Mouse (Mus musculus) midbrain, embryonic 11.5 days (tissue): ENCODE results near the gene Amigo3. TPM values are rescaled to one million over a fixed set of nuclear protein-coding genes. Genes with fewer than 3 reads are reported as not detected.
"Not testable (repeated sequence)": the region's sequence is repeated elsewhere in the genome, so short reads cannot be mapped to it uniquely, and the experiment has no call there.

Source experiments
- ATAC-seq: fragments of 200-750 bp; cut with Nextera tagmentation; 2 replicates; pipeline ENCODE4 v1.8.0; 2017; ENCODE audit warnings: moderate TSS enrichment, moderate library complexity; ENCODE audit not compliant: low FRiP score
- DNase-seq: peaks from one replicate; pipeline ENCODE4 v3.0.0; 2015; ENCODE audit warnings: low spot score; ENCODE audit errors: missing footprints
- H3K27ac ChIP-seq: fragments of 300-500 bp; sonication (generic); 2 replicates; pipeline ENCODE4 v1.5.1; 2014; ENCODE audit warnings: low read depth, low read length
- H3K27me3 ChIP-seq: fragments of 300-500 bp; sonication (generic); 2 replicates; pipeline ENCODE4 v1.6.1; 2014; ENCODE audit warnings: mild to moderate bottlenecking, low read length, moderate library complexity, mixed read lengths; ENCODE audit not compliant: control insufficient read depth, insufficient read depth
- H3K36me3 ChIP-seq: fragments of 300-500 bp; sonication (generic); 2 replicates; pipeline ENCODE4 v1.6.1; 2014; ENCODE audit warnings: mild to moderate bottlenecking, low read length, moderate library complexity, mixed read lengths; ENCODE audit not compliant: control insufficient read depth, insufficient read depth
- H3K4me1 ChIP-seq: fragments of 300-500 bp; sonication (generic); 2 replicates; pipeline ENCODE4 v1.6.1; 2014; ENCODE audit warnings: low read length; ENCODE audit not compliant: control insufficient read depth, insufficient read depth
- H3K4me2 ChIP-seq: fragments of 300-500 bp; sonication (generic); 2 replicates; pipeline ENCODE4 v1.6.1; 2014; ENCODE audit warnings: mild to moderate bottlenecking, moderate library complexity
- H3K4me3 ChIP-seq: fragments of 300-500 bp; sonication (generic); 2 replicates; pipeline ENCODE4 v1.5.1; 2014; ENCODE audit warnings: low read depth, low read length
- H3K9ac ChIP-seq: fragments of 300-500 bp; sonication (generic); 2 replicates; pipeline ENCODE4 v1.6.1; 2014; ENCODE audit warnings: low read length
- H3K9me3 ChIP-seq: fragments of 300-500 bp; sonication (generic); 2 replicates; pipeline ENCODE4 v1.6.1; 2016; ENCODE audit warnings: low read length; ENCODE audit not compliant: control insufficient read depth
- whole genome bisulfite sequencing: fragments of 180-500 bp; shearing (Covaris S2); extraction: QIAGEN DNeasy Blood & Tissue Kit; methylation state at CpG from one replicate; pipeline ENCODE4 v1.1.7; 2014; 5-methylcytosine and 5-hydroxymethylcytosine counted together
- polyA plus RNA-seq: library from polyadenylated mRNA; unstranded; fragments of >200 nt; fragmentation: Nextera tagmentation; extraction: Ambion mirVana; gene quantifications from 2 replicates; pipeline ENCODE4 v1.2.1, GENCODE M21; 2014

Amigo3 gene
- polyA plus RNA-seq = 1.5 and 2.0 TPM in 2 replicates

DNA sequence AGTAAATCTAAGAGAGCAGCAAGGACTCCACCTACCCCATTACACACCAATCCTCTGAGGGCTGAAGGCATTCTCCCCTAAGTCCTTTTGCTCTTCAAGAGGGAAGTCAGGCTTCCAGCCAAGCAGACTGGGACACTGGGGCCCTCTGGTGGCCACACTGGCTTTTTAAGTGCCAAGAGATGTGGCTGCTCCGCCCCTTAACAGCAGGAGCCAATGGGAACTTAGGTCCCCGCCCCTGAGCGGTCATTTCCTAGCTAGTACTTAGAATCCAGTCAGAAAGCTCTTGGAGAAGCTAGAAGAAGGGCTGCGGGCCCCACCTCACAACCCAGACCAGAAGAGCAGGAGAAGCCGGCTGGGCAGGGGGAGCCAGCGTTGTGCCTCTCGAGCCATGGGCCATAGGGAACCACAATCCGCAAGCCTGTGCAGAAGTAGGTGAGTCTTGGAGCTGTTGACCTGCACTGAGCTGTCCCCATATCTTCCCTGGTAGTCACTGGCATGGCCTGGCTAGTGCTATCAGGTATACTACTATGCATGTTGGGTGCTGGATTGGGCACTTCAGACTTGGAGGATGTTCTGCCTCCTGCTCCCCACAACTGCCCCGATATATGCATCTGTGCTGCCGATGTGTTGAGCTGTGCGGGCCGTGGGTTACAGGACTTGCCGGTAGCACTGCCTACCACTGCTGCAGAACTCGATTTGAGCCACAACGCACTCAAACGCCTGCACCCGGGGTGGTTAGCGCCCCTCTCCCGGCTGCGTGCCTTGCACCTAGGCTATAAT lies at the start of gene Amigo3:
Amigo3 (plus strand) TSS at position 275 of the 780 bp plus-strand sequence.
- DNase-seq (peak; percentile 99), ATAC-seq (peak; percentile 33; the same call in 1 of the 2 replicates)

DNA sequence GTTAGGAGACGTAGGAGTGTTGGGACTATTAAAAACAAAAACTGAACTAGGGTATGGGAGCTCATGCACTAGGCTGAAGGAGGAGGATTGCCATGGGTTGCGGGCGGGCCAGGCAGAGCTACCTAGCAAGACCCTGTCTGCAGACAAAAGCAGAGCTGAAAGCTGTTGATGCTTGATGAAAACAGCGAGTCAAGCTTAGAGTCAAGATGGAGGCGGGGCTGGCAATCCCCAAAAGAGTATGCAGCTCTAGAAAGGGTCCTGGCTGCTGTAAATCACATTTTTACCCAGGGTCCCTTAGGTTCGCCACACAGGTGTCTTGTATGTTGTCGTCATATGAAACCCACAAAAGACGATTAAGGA lies 49.4 kb upstream of the Amigo3 start:
- peak overlapping the region; percentile 81 for H3K4me2 ChIP-seq
- no peak overlapping the region for H3K27ac ChIP-seq
- no peaks in the 10 kb centered on the region for H3K36me3 ChIP-seq
- no peak for ATAC-seq
- H3K4me1 ChIP-seq = peaks cover 9% of the 10 kb centered on the region
- peak overlapping the region; percentile 75 for H3K4me3 ChIP-seq
- no peaks in the 10 kb centered on the region for H3K27me3 ChIP-seq
- WGBS = 25% methylated on average over 8 of the region's 8 CpGs
- H3K9ac ChIP-seq = peak overlapping the region; percentile 93
- DNase-seq = no peak
- H3K9me3 ChIP-seq = no peaks in the 10 kb centered on the region

More for the DNA sequence above, at the start of gene Amigo3:
- WGBS = 56% methylated on average over 20 of the region's 20 CpGs
- Histone ChIP-seq H3K9ac (no peak within 1 kb of the TSS), H3K4me2 (peak within 1 kb of the TSS; percentile 34; the same call in 1 of the 2 replicates), H3K4me3 (no peak within 1 kb of the TSS), H3K9me3 (no peaks in the 10 kb centered on the region), H3K27me3 (no peaks in the 10 kb centered on the region), H3K36me3 (peaks cover 8% of the 10 kb centered on the region; the same call in 1 of the 2 replicates), H3K4me1 (peaks cover 14% of the 10 kb centered on the region), H3K27ac (no peak within 1 kb of the TSS)

- no peak overlapping the region for H3K4me3 ChIP-seq
- H3K9me3 ChIP-seq = no peaks in the 10 kb centered on the region
- peaks cover 3% of the 10 kb centered on the region; the same call in 1 of the 2 replicates for H3K36me3 ChIP-seq
- DNase-seq (no peak), ATAC-seq (no peak)
- 91% methylated on average over 5 of the region's 5 CpGs for WGBS
- H3K27ac ChIP-seq = no peak overlapping the region
- no peaks in the 10 kb centered on the region for H3K27me3 ChIP-seq
- no peak overlapping the region for H3K4me2 ChIP-seq
- peaks cover 9% of the 10 kb centered on the region for H3K4me1 ChIP-seq
- H3K9ac ChIP-seq = no peak overlapping the region
These were observed 44.9 kb upstream of the Amigo3 start for GRCm38 (mm10) chr9:108008041-108008440.

- Histone ChIP-seq H3K4me2 (no peak overlapping the region), H3K9me3 (no peaks in the 10 kb centered on the region), H3K36me3 (peaks cover 4% of the 10 kb centered on the region; the same call in 1 of the 2 replicates), H3K4me3 (no peak overlapping the region), H3K4me1 (no peaks in the 10 kb centered on the region), H3K9ac (no peak overlapping the region), H3K27ac (no peak overlapping the region), H3K27me3 (no peaks in the 10 kb centered on the region)
- ATAC-seq (no peak), DNase-seq (no peak)
These were observed 42.6 kb upstream of the Amigo3 start for GRCm38 (mm10) chr9:108010385-108010784.

DNA sequence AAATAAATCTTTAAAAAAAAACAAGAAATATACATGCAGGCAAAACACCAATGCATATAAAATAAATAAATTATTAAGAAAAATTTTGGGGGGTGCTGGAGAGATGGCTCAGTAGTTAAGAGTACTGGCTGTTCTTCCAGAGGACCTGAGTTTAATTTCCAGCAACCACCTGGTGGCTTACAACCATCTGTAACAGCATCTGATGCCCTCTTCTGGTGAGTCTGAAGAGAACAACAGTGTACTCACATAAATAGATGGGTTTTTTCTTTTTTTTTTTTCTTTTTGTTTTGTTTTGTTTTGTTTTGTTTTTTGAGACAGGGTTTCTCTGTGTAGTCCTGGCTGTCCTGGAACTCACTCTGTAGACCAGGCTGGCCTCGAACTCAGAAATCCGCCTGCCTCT lies 39.4 kb upstream of the Amigo3 start:
- 94% methylated on average over 2 of the region's 2 CpGs for WGBS

DNA sequence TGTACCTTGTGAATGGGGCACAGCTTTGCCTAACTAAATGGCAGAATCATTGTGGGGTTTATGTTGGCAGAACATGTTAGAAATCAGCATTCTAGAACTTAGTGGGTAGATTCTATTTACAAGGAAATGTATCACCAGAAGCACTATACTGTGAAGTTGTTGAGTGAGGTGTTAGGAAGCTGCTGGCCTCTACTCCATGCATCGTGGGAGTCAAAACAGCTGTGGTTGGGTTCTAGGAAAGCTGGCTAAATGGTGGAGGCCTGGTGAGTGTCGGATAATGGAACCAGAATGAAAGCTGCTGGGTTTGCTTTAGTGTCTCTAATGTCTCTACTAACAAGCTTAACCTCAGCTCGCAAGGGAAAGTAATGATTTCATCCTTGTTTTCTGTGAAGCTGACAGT lies 35.8 kb upstream of the Amigo3 start:
- no peak for DNase-seq
- 90% methylated on average over 3 of the region's 3 CpGs for WGBS

More for the DNA sequence above, 39.4 kb upstream of the Amigo3 start:
- not testable (repeated sequence) for ATAC-seq, H3K4me3 ChIP-seq, H3K36me3 ChIP-seq, H3K9ac ChIP-seq, H3K27me3 ChIP-seq, H3K9me3 ChIP-seq, H3K27ac ChIP-seq, DNase-seq, H3K4me2 ChIP-seq, H3K4me1 ChIP-seq

GRCm38 (mm10) chr9:108020741-108021140 lies 32.2 kb upstream of the Amigo3 start:
- H3K4me3 ChIP-seq = no peak overlapping the region

More for the DNA sequence above, 35.8 kb upstream of the Amigo3 start:
- Histone ChIP-seq H3K9me3 (no peaks in the 10 kb centered on the region), H3K36me3 (peaks cover 6% of the 10 kb centered on the region; the same call in 1 of the 2 replicates), H3K4me1 (no peaks in the 10 kb centered on the region), H3K27ac (no peak overlapping the region), H3K4me2 (no peak overlapping the region), H3K4me3 (no peak overlapping the region), H3K9ac (no peak overlapping the region), H3K27me3 (no peaks in the 10 kb centered on the region)
- no peak for ATAC-seq

GRCm38 (mm10) chr9:108023216-108023615 lies 29.7 kb upstream of the Amigo3 start:
- no peak for DNase-seq

More at GRCm38 (mm10) chr9:108020741-108021140, 32.2 kb upstream of the Amigo3 start:
- Histone ChIP-seq H3K4me2 (no peak overlapping the region), H3K27me3 (no peaks in the 10 kb centered on the region), H3K9ac (no peak overlapping the region), H3K9me3 (no peaks in the 10 kb centered on the region), H3K36me3 (peaks cover 11% of the 10 kb centered on the region), H3K27ac (no peak overlapping the region), H3K4me1 (no peaks in the 10 kb centered on the region)
- WGBS = 97% methylated on average over 1 of the region's 1 CpGs
- DNase-seq (no peak), ATAC-seq (no peak)

DNA sequence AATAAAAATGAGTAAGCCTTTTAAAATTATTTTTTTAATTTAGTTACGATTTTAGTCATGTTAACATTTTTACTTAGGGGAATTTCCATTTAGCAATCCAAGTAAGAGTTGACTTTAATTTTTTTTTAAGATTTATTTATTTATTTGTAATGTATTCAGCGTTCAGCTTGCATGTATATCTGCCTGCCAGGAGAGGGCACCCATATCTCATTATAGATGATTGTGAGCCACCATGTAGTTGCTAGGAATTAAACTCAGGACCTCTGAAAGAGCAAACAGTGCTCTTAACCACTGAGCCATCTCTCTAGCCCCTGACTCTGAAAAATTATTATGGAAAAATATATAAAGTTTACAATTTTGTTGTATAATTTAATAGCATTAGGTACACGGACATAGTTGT lies 26.4 kb upstream of the Amigo3 start:
- DNase-seq (no peak), ATAC-seq (no peak)
- H3K4me3 ChIP-seq = no peak overlapping the region
- no peaks in the 10 kb centered on the region for H3K9me3 ChIP-seq
- no peaks in the 10 kb centered on the region for H3K27me3 ChIP-seq
- H3K9ac ChIP-seq = no peak overlapping the region
- peaks cover 21% of the 10 kb centered on the region for H3K36me3 ChIP-seq
- no peak overlapping the region for H3K4me2 ChIP-seq
- H3K27ac ChIP-seq = no peak overlapping the region
- no peaks in the 10 kb centered on the region for H3K4me1 ChIP-seq
- 94% methylated on average over 3 of the region's 3 CpGs for WGBS

More at GRCm38 (mm10) chr9:108023216-108023615, 29.7 kb upstream of the Amigo3 start:
- Histone ChIP-seq H3K27me3 (no peaks in the 10 kb centered on the region), H3K4me1 (no peaks in the 10 kb centered on the region), H3K9ac (no peak overlapping the region), H3K27ac (no peak overlapping the region), H3K4me2 (no peak overlapping the region), H3K36me3 (peaks cover 21% of the 10 kb centered on the region), H3K9me3 (no peaks in the 10 kb centered on the region), H3K4me3 (no peak overlapping the region)
- ATAC-seq = no peak
- 85% methylated on average over 3 of the region's 3 CpGs for WGBS
